Mouse (Mus musculus): Measurements from ENCODE around the gene Snurf.

DNA sequence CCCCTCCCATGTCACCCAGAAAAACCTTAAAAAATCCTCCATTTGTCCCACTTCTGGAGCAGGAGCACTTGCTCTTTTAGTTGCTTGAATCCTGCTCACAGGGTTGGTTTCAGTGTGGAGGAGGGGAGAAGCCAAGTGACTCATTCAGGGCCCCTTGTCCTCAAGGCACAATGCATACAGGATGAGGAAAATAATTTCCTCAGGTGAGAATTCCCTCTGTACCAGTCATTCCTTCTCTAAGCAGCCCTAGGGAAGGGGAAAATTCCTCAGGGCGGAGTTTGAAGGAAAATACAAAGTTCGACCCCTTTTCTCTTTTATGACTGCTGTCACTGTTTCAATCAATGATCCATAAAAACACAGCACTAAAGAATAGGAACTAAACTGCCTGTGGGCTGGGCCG, 8.3 kb upstream of the Snurf start:
- TF ChIP-seq POLR2A (IDR thresholded peaks at IDR 0.05; ENCODE audit: low read depth, low read length), result no peak
- TF ChIP-seq CTCF (IDR thresholded peaks at IDR 0.05; ENCODE audit: extremely low read depth, insufficient read length, insufficient replicate concordance, low read depth, low read length), result no peak
